Mouse (Mus musculus) cerebellum, adult 18-20 months (tissue): ENCODE measurements around the gene Prss16.

Source experiments
- DNase-seq, 2 experiments: peaks; one replicate each; pipeline ENCODE4 v3.0.0; 2021

Gene Prss16

DNA sequence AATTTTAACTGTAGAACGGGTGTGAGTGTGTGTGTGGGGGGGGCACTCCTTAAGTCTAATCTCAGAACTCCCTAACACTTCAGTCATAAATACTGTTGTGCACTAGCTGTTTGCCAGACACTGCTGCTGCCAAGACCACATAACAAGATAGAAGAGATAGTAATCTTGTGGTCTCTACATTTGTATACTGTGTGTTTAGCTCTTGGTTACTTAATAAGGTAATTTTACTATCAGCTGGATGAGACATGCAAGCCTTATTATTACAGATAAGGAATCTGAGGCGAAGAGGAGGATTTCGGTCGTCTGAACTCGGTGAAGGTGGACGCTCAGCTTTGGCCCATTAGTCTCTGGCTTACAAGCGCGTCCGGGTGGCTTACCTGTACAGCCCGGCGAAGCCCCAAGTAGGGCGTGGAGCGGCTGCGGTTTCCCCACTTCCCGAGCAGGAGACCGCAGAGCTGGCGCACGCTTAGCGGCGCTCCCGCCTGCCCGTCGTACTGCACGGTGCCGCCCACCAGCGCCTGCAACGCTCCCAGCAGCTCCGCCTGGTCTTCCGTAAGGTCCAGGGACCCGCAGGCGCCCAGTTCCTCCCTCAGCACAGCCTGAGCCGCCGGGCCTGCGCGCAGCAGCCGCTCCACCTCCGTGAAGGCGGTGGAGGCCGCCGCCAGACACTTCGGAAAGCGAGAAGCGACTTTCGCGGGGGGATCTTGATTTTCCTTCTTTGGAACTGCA lies 3.8 kb downstream of the Prss16 start:
- peak in 1 of 2 experiments; percentile 38 for DNase-seq

DNA sequence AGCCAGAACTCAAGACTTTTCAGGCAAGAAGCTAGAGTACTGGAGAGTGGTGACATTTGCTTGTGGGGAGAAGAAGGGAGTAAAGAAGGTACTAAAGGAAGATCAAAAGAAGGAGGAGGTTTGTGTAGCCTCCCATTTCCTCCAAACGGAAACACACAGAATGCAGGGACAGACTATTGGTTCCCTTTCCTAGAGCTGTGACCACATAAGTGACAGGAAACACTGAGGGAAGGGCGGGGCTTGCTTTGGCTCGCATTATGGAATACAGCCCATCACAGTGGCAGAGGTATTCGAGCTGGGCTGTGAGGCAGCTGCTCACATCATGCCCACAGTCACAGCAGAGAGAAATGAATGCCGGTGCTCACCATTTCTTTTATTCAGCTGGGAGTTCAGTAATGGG lies 7.7 kb downstream of the Prss16 start:
- DNase-seq: no peak

DNA sequence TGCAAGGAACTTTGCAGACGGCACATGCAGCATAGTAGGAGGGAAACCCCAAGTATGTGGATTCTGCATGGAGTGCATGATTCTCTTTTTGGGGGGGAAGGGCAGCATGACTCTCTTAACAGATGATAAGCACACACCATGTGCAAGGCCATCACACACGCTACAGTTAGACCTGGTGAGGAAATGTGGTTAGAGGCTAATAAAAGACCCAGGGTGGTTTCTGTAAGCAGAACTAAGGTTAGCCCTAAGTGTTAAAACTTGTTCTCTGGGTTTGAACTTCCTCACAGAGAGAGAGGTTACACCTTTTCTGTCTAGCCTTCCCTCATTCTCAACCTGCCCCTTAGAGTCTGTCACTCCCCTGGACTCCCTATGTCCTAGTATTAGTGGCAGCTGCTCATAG lies 8.2 kb downstream of the Prss16 start:
- no peak for DNase-seq

DNA sequence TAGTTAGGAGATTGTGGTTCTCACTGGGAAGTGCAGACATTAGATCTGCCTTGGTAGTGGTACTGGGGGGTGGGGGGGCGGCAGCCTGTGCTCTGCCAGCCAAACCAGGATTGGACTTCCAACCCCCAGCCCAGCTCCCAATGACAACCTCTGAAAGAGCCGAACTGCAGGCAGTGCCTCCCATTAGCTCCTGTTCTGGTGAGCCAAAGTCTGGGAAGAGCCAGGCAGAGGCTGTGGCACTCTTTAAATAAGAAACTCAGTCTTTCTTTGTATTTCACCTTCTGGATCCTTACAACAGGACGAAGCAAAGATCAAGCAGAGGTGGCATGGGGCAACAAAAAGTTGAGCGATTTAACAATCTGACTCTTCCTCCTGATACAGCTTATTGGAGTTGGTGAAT lies 10.4 kb downstream of the Prss16 start:
- DNase-seq: no peak

DNA sequence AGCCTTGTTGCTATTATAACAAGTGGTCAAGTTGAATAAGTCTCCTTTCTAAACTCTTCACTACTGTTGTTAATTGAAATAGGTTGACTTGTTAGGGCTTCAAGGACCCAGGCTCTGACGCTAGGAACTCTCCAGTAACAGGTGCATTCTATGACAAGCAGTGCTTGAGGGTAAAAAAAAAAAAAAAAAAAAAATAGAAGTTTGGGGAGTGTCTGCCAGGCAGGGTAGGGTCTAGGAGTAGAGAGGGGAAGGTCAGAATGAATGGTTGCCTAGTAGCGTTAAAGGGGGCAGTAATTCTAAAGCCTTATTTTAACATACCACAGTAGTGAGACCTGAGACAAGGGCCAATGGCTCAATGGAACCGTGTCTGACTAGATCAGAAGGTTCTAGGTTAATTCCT lies 11.1 kb downstream of the Prss16 start:
- no peak for DNase-seq

DNA sequence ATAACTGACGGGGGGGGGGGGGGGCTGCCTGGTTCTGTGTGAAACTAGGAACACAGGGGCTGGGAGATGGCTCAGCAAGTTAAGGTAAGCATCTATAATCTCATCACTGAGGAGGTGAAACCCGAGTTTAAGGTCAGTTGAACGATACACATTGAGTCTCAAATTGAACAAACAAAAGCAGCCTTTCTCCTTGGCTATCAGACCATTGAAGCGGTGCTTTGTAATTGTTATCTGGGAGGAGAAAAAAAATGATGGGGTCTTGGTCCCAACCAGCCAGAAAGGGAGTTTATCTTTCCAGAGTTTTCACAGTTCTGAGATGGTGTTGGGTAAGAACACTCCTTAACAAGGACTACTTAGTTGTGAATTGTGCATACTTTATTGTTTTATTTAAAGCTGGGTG lies 11.7 kb downstream of the Prss16 start:
- no peak for DNase-seq

DNA sequence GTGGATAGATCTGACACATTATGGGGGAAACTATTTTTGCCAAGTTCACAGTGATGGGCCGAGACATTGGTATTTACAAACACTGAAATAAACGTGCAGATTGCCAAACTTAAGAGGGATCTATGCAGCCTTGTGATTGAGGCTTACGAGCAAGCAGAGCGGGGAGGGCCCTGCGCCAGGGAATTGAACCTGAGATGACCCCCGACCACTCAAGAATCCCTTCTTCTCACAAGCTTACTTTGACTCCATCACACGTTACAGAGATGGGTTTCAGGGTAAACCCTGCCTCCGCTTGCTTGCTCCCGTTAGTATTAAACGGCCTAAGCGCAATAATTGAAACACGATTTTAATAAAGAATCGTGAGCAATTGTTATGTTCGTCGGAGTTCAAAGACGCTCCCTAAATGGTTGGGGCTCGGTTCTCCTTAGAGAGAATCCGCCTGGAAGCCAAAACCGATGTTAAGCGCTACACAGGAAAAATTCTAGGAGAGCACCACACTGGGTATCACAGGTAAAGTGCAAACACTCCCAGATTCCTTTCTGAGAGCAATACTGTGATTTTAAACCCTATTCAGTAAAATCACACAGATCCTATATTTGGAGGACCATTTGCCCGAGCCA lies 12.2 kb downstream of the Prss16 start:
- DNase-seq: no peak

DNA sequence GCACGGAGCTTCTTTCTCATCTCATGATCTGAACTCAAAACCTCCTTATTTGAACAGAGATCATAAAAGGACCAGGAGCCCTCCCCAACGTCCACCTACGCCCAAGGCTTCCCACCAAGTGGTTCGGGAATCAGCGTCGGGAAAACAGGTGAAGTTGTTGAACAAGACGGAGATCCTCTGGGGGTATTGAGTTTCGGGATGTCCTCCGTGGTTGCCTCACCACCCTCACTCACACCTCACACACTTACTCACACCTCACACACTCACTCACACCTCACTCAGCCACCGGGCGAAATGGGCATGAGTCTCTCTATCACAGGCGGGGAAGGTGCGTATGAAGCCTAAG lies 12.7 kb downstream of the Prss16 start:
- no peak for DNase-seq

DNA sequence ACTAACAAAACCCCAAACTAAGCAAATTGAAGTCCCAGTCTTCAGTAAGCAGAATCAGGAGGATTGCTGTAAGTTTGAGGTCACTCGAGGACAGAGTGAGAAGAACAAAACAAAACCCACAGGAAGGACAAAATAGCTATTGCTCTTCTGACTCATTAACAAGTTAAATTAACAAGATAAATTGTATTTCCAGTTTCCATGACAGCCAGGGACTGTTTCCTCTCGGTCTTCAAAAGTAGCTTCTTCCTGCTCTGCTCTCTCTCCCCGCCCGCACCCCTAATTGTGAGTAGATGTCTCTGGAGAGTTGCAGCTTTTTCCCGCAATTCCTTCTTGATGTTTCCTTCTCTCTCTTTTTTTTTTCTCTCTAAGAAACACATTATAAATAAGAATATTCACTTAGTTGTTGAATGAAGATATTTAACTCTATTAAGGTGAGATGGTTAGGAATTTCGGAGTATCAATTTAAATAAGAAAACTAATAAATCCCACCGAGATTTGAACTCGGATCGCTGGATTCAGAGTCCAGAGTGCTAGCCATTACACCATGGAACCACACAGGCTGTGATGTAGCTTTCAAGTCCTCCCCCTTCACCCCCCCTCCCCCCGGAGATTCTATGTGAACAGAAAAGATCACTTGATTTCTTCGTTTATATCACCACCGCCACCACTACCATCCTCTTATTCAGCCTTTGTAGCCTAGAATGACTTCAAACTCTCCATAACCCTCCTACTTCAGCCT lies 13.3 kb downstream of the Prss16 start:
- DNase-seq: no peak

DNA sequence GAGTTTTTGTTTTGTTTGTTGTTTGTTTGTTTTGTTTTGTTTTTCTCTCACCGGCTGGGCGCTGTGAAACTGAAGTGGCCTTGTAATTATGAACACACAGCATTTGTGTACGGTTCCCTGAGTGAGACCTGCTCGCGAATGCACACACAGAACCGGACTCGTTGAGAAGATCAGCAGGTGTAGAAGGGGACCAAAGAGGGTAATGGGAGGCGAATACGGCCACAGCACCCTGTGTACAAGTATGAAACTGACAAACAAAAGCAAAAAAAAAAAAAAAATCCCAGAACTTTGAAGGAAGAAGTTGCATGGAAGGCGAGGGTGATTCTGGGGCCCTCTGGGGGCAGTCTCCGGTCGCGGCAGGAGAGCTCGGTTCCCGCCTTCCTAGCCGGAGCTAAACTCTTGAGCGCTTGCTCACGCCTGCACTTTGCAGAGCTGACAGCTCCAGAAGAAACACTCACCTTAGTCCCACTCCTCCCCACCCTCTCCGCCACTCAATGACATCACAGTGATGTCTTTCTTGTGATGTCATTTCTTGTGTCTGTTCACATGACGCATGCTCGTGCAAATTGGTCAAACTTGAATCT lies 14.1 kb downstream of the Prss16 start:
- no peak for DNase-seq

DNA sequence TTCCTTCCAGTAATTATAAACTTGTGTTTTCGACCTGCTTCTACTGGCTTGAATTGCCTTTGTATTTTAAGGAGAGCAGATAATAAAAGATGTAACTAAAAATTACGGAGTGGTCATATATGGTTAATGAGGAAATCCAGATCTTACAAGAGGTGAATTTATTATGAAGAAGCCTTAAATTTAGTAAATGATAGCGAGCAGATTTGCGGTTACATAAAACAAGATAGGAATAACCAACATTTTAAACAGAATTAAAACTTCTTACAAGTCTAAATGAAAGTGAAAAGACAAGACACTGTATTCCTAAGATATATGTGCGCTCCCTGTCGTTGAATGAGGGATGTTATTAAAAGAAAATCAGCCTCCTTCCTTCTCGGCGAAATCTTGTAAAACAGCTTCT lies 14.6 kb downstream of the Prss16 start:
- DNase-seq: no peak

DNA sequence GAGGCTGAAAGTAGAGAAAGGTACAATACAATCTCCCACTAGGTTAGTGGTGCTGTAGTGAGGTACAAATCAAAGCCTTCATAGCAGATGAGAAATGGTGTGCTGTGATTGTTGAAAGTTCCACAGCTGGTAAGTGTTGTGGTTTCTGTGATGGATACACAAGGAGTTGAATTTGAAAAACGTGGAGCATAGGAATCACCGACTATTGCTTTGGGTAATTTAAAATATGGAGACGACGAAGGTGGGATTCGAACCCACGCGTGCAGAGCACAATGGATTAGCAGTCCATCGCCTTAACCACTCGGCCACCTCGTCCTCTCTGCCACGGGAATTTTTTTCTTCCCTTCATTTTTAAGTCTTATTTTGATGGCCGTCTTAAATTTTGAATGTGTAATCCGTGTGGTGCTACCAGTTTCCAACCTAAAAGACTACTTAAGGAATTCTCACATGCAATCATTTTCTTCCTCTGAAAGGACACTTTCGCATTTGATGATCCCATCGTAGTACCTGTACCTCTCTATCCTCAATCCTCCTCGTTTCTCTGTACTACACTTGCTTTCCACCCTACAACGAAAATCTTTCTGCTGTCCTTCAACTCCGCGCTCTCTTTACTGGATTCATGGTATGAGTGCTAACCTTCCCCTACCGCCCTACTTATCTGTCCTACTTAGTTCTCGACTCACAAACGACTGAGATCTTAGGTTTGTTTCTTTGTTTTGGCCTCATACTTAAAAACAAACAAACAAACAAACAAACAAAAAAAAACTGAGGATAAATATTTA lies 15.4 kb downstream of the Prss16 start:
- DNase-seq: no peak

DNA sequence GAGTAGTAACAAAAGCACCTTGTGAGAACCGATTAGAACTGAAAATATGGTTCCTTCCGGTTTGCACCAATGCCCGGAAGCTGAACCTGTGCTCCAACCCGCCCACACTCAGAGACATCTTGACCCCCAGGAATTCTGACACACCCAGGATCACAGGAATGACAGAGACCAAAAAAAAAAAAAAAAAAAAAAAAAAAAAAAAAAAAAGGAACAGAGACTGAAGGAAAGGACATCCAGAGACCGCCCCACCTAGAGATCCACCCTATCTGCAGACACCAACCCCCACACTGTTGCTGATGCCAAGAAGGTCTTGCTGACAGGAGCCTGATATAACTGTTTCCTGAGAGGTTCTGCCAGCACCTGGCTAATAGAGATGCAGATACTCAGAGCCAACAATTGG lies 17.0 kb downstream of the Prss16 start:
- DNase-seq: no peak

DNA sequence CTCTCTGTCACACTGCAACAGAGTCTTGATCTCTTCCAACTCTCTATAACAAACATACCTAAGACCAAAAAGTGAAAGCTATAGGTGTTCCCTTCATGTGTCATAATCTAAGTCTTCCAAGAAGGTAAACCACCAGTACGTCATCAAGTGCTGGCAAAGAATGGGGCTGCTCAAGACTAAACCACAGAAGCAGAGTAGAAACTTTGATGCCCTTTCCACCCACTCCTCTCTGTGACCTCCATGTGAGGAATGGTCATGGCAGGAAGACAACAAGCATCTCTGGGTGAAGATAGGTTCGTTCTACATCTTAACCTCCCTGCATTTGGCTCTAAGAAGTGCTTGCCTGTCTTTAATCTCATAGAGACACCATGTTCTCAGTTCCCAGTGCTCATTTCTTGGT lies 25.1 kb downstream of the Prss16 start:
- DNase-seq: no peak

DNA sequence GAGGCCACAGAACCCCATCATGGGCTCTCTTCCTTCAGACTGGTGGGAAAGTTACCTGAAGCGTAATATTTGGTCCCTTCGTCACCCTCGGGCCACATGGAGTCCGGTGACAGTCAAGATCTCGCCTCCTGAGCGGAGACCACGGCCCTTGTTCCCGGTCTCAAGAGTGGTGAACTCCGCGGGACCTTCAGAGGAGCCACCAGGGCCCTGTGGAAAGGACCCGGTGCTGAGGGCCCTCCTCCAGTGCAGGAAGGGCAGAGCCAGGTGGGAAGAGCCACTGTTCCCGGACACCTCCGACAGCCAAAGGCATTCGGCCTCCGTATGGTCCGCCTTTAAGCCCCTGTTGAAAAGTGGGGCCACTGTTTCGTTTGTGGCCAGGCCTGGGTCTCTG lies 27.7 kb downstream of the Prss16 start:
- no peak for DNase-seq

DNA sequence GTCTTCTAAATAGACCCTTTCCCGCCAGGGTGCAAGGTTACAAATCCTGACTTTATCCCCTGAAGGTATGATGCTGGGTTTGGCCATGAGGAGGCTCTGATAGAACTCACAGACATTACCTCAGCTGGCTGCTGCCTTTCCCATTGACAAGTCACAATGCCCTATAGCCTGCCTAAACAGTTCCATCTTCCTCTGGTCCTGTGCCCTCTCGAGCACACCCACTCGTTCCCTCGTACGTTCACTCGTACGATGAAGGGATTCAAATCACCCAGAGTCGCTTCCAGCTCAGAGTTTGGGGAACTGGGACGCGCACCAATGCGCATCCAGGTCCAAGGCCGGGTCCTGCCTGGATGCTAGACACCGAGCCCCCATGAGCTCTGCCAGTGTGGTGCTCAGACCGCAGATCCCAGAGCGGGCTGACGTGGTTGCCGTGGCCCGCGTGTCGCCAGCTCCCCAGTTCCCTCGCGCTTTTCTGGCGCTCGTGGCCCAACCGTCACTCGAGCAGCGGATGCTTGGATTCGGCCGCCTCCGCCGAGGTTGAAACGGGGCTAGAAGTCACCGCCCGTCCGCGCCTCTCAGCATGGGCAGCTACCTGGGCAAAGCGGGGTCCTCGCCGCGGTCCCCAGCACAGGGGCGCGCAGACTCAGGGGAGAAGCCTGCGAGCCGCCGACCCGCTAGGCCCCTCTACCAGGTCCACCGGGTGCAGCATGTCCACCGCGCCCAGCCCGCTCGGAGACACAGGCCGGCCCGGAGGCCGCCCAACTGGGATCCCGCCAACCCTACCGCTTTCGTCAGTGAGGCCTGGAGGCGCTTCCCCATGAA lies 28.4 kb downstream of the Prss16 start, which contains the start of gene Pom121l2:
Pom121l2 (plus strand) TSS at position 214 of the 822 bp plus-strand sequence.
- peak; percentile 25 to 61 for DNase-seq

DNA sequence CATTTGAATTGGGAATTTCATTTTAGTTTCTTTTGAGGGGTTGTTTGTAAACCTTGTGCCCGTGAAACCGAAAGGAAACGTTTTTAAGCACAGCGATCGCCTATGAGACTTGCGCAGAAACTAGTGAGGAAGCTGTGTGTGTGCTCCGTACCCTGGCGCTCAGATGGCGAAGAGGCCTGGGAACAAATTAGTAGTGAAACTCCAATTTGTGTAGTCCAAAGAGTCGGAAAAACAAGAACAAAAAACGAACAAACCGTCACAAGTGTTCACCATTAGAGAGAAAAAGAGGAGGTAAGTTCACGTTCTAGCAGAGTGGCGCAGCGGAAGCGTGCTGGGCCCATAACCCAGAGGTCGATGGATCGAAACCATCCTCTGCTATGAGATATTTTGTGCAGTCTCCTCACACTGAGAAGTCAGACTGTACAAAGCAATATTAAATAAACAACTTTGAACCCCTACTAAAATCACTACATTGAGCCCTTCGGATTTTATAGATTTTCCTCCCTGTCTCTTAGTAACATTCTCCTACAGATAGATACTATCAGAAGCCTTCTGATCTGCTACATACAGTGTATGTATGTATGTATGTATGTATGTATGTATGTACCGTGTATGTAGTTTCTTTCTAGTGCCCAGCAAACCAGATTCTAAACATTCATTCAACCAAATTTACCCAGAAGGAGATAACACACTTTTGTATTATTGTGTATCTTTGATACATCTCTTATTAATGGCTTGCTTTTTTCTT lies 34.6 kb downstream of the Prss16 start:
- DNase-seq: peak; percentile 74 to 81

DNA sequence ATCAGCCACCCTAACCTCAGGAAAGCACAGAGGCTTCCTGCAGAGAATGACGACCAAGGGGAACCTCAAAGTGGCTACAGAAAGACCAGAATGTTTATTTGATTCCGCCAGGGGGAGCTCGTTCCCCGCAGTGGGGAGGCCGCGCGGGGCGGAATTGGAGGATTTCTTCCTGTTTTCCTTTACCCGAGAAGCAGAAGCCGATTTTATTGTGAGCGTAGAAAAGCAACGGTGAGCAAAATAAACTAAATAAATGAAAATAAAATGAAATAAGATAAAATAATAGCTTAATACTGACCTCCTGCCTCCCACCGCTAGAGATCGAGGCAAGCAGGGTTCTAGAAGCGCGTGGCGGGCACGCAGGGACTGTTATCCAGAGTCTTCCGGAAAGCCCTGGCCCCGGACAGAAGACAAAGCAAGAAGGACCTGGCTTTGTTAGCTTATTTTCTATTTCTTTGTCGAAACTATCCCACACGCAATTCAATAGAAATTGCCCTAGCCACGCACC lies 35.3 kb downstream of the Prss16 start:
- peak; percentile 89 to 95 for DNase-seq

DNA sequence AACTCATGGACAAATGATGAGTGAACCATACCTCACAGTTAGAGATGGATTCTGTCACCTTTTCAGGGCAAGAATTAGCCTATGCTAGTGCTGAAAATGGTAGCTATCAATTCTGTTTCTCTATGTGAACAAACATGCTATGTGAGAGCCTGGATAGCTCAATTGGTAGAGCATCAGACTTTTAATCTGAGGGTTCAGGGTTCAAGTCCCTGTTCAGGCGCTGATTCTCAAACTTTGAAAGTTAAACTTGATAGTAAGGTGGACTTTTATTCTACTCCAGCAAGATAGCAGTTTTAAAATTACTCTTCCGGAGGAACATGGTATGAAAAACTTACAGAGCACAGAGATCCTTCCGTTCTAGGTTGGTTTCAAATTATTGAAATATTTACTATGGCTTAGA lies 37.9 kb downstream of the Prss16 start:
- peak in 1 of 2 experiments; percentile 8 for DNase-seq

DNA sequence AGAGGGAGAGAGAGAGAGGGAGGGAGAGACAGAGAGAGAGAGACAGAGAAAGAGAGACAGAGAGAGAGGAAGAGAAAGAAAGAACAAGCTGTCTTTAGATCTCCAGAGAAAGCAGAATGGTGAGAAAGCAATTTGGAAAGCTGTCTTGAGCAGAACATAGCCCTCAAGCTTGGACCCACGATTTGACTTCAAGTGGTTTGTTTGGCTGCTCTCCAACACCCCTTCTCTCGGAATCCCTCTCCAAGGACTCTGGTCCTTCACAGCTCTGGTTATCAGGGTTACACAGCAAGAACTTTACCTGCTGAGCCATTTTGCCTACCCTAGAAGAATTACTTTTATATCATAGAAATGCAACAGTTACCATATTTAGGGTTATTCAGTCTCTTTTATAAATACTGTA lies 39.7 kb downstream of the Prss16 start:
- DNase-seq: no peak

DNA sequence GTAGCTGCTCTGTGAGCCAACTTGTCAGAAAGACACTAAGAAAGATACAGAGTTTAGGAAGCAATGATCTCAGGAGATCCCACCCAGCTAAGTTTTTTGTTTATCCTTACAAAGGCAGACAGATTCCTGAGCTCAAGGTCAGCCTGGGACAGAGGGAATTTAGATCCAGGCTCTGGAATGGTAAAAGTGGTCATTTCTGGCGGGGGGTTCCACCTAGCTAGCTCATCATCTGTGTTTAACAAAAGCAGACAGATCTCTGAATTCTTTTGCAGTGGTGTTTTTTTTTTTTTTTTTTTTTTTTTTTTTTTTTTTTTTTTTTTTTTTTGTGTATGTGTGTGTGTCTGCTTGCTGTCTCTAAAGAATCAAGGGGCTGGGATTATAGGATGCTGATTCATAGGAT lies 40.3 kb downstream of the Prss16 start:
- DNase-seq: no peak
